Mouse (Mus musculus) liver, embryonic 14.5 days (tissue): ENCODE data around the gene Klb.

Source experiments
- CTCF ChIP-seq: IDR thresholded peaks from 2 replicates; pipeline ENCODE4 v1.5.1; 2016; ENCODE audit warnings: antibody characterized with exemption, low read depth, control low read depth
- EP300 ChIP-seq: IDR thresholded peaks from 2 replicates; pipeline ENCODE4 v1.6.1; 2016; ENCODE audit warnings: antibody characterized with exemption, low read depth

- no peak for TF ChIP-seq CTCF
- TF ChIP-seq EP300 = no peak
These were observed 18.1 kb upstream of the Klb start for GRCm38 (mm10) chr5:65329971-65330370.
